Mouse (Mus musculus): ENCODE measurements around the gene B4galnt4.

GRCm38 (mm10) chr7:141039386-141040107 is 21.4 kb upstream of the B4galnt4 start:
- no peak for TF ChIP-seq GATA1 (IDR thresholded peaks at IDR 0.05; ENCODE audit: borderline replicate concordance, low read length)
- no peak for TF ChIP-seq TAL1 (conservative IDR thresholded peaks at IDR 0.05; ENCODE audit: low read depth, low read length)
- no peak for TF ChIP-seq GATA2 (IDR thresholded peaks at IDR 0.05; ENCODE audit: borderline replicate concordance, low read depth, low read length)

Measured in G1E (cell line).